Mouse (Mus musculus) mature B cell (primary cell): ENCODE data around the gene Ndufs8.

ENCODE experiments used
- in situ Hi-C: fragments of 300-500 bp; cut with MboI; formaldehyde crosslinking; loops from 2 replicates; pipeline ENCODE4 v1.14.3; 2019

Gene Ndufs8

DNA sequence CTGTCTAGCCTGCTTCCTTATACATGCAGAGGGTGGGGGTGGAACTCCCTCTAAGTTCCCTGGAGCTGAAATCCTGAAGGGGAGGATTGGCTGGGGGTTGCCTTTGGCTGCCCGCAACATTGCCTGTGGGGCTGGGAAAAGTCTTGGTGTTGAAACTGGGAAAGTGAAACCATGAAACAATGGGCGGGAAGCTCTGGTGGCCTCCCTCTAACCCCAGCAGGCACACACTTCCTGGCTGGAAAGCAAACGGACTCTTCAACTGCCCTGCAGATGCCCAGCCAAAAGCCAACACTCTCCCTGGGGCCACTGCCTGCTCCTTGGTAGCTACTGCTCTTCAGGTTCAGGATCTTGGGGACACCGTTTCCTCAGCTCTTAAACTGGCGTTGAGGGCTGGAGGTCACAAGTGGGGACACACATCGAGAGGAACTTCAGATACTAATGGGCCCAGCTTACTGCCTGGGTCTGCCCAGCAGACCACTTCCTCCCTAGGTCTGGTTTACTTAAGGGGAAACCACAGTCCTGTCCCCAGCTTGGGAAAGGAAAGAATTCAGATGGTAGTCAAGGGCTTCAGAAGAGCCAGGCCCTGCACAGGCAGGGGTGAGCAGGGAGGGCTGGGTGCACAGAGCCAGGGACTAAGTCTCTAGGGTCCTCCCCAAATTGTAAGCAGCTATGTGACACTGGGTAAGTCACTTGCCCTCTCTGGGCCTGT is 7.2 kb downstream of the Ndufs8 start:
- in situ Hi-C loops: no loop called here

DNA sequence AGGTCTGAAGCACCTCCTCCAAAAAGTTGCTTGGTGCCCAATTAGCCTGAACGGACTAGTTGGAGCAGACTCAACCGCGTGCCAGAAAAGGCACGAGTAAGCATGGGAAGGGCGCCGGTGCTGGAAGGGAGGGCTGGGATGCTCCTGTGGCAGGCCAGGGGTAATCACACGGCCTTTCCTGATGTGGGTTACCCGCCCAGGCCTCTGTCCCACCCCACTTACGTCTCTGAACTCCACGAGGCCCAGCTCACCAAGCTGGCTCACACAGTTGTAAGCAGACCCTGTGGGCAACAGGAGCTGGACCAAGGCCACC is 8.3 kb downstream of the Ndufs8 start:
- in situ Hi-C loops: no loop called here

DNA sequence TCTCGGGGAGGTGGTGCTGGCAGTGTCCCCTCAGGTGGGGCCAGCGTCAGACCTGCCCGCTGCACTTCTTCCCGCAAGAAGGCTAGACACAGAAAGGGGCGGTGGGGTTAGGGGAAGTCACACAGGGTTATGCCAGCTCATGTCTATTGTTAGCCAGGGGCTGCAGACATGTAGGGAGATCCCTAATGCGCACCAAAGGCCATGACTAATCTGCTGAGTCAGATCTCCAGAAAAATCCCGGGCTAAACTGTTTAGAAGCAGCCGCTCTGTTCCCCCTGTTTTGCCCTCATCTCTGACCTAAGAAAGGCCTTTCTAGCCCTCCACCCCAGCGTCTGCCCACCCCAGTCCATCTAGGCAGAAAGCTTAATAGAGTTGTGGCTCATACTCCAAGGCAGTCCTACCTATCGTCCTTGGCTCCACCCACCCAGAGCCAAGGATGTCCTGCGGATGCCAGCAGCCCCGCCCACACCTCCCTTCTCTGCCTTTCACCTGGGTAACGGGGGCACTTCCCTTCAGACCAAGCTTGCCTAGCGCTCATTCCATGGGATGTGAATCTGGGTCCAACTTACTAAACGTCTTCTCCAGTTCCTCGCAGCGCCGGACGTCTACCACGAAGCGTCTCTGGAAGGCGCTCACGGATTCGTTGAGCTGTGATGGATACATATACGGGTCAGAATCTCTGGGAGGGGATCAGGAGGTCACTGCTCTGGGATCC is 8.8 kb downstream of the Ndufs8 start:
- in situ Hi-C loops: no loop called here

DNA sequence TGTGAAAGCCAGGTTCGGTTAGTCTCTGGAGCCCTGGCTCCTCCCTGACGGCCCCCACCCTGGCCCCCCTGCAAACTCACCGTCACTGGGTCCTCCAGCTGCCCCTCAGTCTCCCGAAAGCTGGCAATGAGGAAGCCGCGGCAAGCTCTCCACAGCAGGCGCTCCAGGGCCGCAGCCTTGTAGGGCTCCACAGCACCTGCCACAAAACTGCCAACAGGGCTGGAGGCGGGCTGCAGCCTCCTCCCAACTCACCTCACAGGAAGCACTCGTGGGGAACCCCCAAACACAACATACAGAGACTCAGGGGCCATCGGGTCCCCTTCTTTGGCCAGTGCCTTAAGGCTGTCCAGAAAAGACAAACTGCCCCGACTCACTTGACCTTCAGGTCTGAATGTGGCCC is 9.6 kb downstream of the Ndufs8 start:
- in situ Hi-C loops: no loop called here

DNA sequence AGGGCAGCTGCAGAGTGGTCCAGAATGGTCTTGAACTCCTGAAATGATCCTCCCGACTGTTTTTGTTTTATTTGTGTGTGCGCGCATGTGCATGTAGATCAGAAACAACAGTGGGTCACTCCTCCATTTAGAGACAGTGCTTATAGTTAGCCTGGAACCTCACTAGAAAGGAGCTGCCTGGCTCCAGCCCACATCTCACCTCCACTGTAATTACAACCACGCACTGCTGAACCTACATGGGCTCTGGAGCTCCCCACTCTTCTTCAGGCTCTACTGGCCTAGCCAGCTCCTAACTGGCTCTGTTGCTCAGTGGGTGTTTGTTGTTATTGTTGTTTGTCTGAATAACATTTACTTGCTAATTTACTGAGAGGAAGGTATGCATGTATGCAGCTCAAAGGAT is 13.0 kb downstream of the Ndufs8 start:
- in situ Hi-C loops: loop anchor here (5.0 kb wide), 1 partner anchor 43 kb away; no protein-coding TSS in a partner anchor

GRCm38 (mm10) chr19:3898952-3899351 is 13.6 kb downstream of the Ndufs8 start:
- in situ Hi-C loops: loop anchor here (5.0 kb wide), 1 partner anchor 43 kb away; no protein-coding TSS in a partner anchor

- in situ Hi-C loops: loop anchor here (5.0 kb wide), 1 partner anchor 45 kb away; no protein-coding TSS in a partner anchor
Observed at GRCm38 (mm10) chr19:3897557-3897956, 15.0 kb downstream of the Ndufs8 start.

DNA sequence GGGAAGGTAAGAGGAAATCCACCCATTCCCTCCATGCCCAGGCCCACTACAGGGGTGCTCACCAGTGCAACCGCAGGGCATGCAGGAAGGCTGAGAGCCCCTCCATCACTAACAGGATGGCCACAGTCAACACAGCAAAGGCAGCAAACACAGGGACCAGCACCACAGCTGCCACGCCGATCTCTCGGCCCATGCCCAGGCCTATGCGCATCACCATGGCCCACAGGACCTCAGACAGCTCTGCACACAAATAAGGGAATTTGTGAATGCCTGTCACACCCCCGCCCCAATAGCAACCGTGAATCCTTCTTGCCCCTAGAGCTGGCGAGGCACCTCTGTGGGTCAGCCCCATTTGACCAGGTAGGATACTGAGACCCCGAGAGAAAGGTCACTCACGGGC is 16.4 kb downstream of the Ndufs8 start:
- in situ Hi-C loops: loop anchor here (5.0 kb wide), 1 partner anchor 46 kb away; no protein-coding TSS in a partner anchor

DNA sequence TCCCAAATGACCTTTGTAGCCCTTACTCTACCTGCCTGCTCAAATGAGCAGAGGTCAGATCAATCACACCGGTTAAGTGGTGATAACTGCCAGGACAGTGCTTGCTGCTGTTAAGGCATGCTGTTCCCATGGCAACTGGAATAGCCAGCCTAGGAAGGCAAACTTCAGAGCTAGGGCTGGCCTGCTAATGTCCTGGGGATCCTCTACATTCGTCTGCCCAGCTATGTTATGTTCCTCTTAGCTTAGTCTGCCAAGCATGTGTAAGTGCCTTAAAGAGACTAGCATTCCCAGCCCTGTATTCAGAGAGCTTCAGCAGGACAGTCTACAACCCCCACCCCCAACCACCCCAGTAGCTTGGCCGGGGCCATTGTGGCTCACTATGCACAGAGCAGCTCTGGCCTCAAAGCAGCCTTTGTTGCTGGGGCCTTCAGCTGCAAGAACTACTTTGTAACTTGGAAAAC is 17.4 kb downstream of the Ndufs8 start:
- in situ Hi-C loops: loop anchor here (5.0 kb wide), 1 partner anchor 47 kb away; no protein-coding TSS in a partner anchor

DNA sequence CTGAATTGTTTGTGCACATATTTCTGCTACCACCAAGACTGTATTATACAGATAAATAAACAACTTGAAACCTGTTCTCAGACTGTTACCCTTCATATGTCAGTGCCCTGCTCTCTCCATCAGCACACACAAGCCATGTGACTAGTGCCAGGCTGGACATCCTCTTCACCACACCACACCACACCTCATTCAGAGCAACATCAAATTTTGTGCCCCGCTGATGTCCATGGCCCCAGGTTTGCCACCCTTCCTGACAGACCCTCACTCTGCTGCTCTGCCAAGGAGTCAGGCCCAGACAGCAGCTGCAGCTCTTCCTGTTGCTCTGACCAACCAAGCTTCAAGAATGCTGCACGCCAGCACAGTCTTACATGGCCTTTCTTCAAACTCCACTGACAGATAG is 18.3 kb downstream of the Ndufs8 start:
- in situ Hi-C loops: no loop called here

GRCm38 (mm10) chr19:3893545-3894116 is 18.9 kb downstream of the Ndufs8 start:
- in situ Hi-C loops: no loop called here

DNA sequence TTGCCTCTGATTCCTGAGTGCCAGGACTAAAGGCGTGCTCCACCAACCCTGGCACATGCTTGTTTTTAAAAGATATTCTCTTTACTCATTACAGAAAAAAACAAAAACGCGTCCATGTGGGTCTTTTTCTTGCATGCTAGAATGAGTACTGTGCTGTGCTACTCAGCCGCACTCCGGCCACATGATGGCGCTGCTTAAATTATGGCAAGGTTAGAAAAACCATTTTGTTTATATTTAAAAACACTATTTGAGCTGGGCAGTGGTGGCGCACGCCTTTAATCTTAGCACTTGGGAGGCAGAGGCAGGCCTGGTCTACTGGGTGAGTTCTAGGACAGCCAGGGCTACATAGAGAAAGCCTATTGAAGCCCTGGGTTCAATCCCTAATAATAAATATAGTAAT is 22.4 kb downstream of the Ndufs8 start:
- in situ Hi-C loops: no loop called here

DNA sequence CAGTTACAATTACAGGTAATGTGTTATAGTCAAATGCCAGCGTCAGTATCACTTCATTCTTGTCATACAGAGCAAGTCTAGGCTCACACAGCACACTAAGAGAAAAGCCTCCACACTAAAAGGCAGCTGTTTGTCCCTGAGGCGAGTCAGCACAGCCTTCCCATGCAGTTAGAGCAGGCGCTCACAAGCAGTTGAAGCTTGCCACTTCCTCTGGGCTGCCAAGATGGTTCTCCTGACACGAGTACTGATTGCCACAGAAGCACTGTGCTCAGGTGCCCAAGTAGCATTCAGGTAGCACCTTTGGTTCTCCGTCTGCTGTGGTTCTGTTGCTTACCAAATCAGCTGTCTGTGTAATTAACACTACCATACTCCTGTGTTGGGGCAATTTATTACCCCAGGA is 23.5 kb downstream of the Ndufs8 start:
- in situ Hi-C loops: no loop called here

GRCm38 (mm10) chr19:3884325-3884990 is 28.1 kb downstream of the Ndufs8 start:
- in situ Hi-C loops: no loop called here

DNA sequence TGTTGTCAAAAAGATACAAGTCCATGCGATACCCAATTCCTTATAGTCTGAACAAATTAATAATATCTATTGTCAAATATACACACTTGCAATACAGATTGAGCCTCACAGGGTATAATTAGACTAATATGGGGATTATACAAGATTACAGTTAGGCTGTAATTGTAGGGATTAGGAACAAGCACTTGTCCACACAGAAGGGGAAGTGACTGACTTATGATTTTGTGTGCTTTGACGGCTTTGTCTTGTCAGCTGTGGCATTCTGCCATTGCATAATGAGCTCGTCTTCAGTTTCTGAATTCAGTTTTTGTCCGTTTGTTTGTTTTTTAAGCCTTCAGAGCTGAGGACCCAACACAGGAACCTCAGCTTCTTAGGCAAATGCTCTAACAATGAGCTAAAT is 30.4 kb downstream of the Ndufs8 start:
- in situ Hi-C loops: no loop called here

- in situ Hi-C loops: no loop called here
Observed at GRCm38 (mm10) chr19:3880054-3880848, 32.3 kb downstream of the Ndufs8 start.

- in situ Hi-C loops: no loop called here
Observed at GRCm38 (mm10) chr19:3875045-3875444, 37.5 kb downstream of the Ndufs8 start.

DNA sequence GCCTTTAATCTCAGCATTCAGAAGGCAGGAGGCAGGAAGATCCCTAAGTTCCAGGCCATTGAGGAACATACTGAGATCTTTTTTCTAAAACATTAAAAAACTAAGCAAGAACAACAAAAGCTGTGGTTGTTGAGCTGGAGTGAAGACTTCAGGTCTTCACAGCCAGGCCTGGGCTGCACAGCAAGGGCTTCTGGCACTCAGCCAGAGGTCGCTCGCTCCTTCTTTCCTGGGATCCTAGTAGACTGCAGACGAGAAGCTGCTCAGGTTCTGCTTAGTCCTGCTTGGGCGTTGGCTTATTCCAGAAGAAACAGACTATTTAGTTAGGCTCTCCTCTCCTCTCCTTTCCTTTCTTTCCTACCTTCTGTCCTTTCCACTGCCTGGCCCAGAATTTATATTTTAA is 40.2 kb downstream of the Ndufs8 start:
- in situ Hi-C loops: no loop called here

DNA sequence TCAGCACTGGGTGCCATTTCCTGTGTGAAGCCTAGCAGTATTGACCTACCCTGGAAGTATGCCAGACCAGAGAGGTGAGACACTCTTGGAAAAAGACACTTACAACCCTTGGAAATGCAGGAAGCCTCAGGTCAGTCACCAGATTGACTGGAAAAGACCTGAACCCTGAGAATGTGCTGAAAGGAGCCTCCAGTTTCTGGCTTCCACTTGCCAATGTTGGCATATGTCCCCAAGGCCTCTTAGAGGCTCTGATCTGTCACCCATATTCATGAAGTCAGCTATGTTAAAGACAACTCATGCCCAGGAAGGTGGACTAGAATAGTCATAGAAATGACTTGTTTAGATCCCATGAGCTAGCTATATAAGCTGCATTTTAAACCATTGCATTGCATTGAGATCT is 41.1 kb downstream of the Ndufs8 start:
- in situ Hi-C loops: no loop called here

- in situ Hi-C loops: no loop called here
Observed at GRCm38 (mm10) chr19:3868290-3868689, 44.3 kb downstream of the Ndufs8 start.

GRCm38 (mm10) chr19:3864960-3865359 is 47.6 kb downstream of the Ndufs8 start:
- in situ Hi-C loops: no loop called here

GRCm38 (mm10) chr19:3862713-3863112 is 49.9 kb downstream of the Ndufs8 start:
- in situ Hi-C loops: no loop called here
